Mouse (Mus musculus) monocyte, adult 2 months (primary cell): ENCODE measurements at regions not wholly inside any gene's neighbourhood (a gene's known extent, or its start where the extent isn't known, plus 50 kb on each side); places are given as distances from the start of the nearest gene placed in this dataset.

Source experiments
- DNase-seq, 2 experiments: peaks; one replicate each; pipeline ENCODE4 v3.0.0; 2022; ENCODE audit warnings: low spot score in 2 of 2, low read depth in 1 of 2

DNA sequence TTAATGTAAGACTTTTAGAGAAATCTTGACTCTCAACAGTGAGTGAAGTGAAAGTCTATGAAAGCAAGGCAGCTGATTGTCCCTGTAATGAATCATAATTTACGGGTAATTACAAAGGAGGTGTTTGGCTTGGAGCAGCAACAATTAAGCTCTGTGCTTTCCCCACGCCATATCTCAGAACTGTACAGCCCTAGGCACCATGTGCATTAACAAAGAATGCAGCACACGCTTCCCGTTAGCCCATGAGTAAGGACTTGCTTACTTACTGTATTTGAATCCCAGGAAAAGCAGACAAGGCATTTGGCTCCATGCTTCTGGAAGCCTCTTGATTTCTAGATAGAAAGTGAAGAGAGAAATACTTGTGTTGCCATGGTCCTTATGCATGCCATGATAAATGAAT lies 354.2 kb upstream of the Hs6st1 start:
- no peak for DNase-seq

- no peak for DNase-seq
Measured at GRCm38 (mm10) chr1:35715931-35716330, 352.3 kb upstream of the Hs6st1 start.

- DNase-seq, result no peak
Measured at GRCm38 (mm10) chr1:35717166-35717565, 351.0 kb upstream of the Hs6st1 start.

GRCm38 (mm10) chr1:35717659-35718058 lies 350.5 kb upstream of the Hs6st1 start:
- DNase-seq, result no peak

DNA sequence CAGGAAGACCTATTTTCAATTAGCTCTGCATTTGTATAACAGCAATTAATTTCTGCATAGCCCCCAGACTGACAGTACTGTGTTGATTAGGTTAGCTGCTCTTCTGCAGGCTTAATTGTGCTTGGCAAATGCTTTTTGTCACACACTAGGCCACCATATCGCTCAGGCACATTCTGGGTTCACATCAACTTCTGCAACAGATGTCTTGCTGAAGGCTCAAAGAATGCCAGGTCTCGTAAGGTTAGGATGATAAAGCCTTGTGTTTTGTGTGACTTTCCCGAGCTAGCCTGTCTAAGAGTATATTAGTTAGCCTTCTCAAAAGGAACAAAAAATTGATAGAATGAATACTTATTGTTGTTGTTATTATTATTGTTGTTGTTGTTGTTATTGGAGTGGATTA lies 348.1 kb upstream of the Hs6st1 start:
- DNase-seq, result no peak

- no peak for DNase-seq
Measured at GRCm38 (mm10) chr1:35724366-35724900, 343.8 kb upstream of the Hs6st1 start.

- peak in 1 of 2 experiments; percentile 25 for DNase-seq
Measured at GRCm38 (mm10) chr1:35726596-35726995, 341.6 kb upstream of the Hs6st1 start.

- no peak for DNase-seq
Measured at GRCm38 (mm10) chr1:35727310-35727990, 340.8 kb upstream of the Hs6st1 start.

DNA sequence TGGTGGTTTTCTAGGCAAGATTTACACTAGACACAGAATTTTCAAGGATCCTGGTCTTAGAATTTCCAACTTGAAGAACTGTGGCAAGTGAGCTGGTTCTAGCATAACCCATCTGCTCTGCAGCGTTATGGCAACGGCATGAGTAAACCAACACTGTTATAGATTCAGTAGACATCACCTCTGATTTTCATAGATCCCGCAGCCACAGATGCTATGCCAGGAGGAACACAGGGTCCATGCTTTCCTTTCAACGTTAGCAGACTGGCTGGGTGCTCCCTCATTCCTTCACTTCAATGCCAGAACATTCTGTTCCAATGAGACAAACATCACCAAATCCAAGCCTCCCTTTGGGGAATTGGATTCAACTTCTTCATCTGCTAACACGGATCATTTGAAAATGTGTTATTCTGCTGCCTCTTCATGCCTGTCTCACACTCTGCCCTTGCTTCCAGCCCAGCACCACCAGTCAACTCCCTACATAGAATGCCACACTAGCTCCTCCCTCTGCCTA lies 338.4 kb upstream of the Hs6st1 start:
- DNase-seq, result no peak

DNA sequence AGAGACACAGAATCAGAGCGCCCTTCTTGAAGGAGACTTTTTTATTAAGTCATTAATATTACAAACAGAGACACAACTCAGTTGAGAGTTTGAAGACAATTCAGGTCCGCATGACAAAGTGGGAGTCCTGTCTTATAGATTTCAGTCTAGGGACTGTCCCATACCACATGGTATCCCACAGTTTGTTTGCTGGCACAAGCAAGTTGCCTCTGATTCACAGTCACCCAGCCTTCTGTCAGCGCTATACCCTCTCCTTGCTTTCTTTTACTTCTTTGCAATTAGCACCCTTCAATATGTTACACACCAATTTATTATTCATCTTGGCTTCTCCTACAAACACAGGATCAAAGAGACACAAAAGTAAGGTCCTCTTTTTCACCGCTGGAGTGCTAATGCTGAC lies 337.9 kb upstream of the Hs6st1 start:
- DNase-seq, result no peak

- no peak for DNase-seq
Measured at GRCm38 (mm10) chr1:35736247-35736646, 332.0 kb upstream of the Hs6st1 start.

DNA sequence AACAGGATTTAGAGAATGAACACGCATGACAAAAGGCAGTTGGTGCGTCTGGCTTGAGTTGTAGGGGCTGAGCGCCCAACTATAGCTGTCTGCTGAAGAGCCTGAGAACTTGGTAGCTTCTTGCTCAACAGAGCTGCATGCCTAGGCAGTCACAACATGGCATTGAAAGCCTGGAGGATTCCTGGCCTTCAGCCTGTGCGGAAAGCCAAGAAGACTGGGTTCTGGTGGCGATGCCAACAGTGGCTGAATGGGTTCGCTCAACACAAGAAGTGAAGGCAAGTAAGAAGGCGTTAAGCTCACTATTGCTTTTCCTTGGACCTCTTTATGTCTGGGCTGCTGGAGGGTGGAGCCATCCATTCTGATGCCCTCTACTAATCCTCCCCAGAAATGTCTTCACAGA lies 318.6 kb upstream of the Hs6st1 start:
- no peak for DNase-seq

DNA sequence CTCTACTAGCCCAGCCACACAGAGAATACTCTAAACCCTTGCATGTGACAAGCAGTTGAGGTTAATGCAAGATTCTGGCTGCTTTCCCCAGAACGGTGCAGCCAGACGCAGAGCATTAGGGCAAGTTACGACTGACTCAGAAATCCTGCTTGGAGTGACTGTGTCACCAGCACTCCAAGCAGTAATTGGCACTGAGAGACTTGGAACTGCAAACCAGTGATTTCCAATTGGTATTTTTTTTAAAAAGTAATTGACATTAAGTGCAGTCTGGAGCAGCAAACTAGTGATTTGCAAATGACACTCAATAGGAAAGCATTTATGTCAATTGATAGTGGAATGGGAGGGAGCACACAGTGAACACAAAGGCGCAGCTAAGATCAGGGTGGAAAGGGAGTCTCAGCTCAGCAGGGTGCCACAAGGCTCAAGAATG lies 318.1 kb upstream of the Hs6st1 start:
- no peak for DNase-seq

DNA sequence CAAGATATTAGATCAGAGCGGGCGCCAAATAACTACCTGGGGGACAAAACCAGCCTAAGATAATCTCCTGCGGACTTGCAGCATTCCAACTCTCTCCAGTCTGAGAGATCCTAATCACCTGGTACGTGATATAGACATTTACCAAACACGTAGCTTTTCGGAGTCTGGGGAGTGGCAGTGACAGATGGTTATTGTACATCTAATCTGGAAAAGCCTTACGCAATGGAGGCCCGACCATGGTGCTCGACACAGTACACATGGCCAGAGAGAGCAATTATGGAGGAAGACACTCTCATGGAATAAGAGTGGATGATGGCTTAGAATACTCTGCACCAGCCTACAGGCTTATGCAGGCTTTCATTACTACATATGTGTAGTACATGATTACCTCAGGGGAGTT lies 315.6 kb upstream of the Hs6st1 start:
- DNase-seq, result no peak

GRCm38 (mm10) chr1:35754170-35754569 lies 314.0 kb upstream of the Hs6st1 start:
- no peak for DNase-seq

- no peak for DNase-seq
Measured at GRCm38 (mm10) chr1:35759010-35759409, 309.2 kb upstream of the Hs6st1 start.

DNA sequence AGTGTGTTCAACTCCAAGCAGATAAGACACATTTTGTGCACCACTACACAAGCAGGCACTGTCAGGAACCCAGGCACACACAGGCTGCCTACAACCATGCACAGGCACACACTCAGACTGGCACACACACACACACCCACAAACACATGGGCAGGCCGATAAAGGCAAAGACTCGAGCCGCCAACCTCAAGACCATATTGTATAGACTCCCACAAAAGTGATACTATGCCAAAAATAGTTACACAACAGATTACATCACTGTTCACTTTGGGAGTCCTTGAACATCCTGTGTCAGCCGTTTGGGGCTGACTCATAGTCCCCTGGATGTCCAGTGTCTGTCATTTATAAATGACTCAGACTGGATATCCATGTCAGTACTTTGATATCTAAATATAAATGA lies 308.6 kb upstream of the Hs6st1 start:
- no peak for DNase-seq

GRCm38 (mm10) chr1:35763051-35763450 lies 305.1 kb upstream of the Hs6st1 start:
- no peak for DNase-seq

DNA sequence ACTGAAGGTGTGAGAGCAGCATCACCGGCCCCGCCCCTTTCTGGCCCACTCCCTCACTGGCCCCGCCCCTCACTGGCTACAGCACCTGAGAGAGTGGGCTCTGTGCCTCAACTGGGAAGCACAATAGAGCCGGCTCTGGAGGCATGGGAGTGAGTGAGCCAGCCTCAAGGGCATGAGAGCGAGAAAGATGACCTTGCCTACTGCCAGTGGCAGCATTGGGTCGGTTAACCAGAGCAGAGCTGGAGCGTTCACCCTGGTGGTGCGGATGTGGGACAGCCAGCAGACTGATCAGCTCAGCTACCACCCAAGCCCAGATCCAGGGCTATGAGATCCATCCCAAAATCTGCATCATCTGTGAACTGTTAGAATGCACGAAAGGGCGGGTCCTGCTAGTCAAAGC lies 304.7 kb upstream of the Hs6st1 start:
- no peak for DNase-seq

DNA sequence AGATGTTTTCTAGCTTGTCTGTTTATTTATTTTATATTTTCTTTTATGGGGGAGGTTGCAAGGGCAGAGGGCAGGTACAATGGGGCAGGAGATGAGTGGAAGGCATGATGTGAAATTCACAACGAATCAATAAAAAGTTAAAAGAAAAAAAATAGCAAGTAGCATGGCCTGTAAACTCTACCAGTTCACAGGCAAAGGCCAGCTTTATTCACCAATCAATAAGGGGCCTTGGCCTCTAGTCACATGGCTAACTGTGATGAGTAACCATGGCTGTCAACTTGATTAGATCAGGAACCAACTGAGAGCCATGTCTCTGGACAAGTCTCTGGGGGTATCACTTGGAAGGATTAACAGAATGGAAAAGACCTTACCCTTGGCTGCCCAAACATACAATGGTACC lies 304.1 kb upstream of the Hs6st1 start:
- no peak for DNase-seq

- no peak for DNase-seq
Measured at GRCm38 (mm10) chr1:35765692-35766091, 302.5 kb upstream of the Hs6st1 start.

DNA sequence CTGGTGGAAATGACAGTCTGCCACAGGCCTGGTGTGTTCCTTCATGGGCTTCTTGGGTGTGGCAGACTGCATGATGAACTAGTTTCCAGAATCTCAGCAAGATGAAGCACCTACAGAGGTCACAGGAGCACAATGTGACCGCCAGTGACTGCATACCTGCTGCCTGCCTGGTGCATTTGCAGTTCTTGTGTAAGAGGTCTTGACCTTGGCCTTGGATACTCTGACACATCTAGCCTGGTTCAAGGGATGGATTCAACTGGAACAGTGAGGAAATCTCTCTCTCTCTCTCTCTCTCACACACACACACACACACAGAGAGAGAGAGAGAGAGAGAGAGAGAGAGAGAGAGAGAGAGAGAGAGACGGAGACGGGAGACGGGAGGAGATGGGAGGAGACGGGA lies 301.9 kb upstream of the Hs6st1 start:
- DNase-seq, result no peak

- no peak for DNase-seq
Measured at GRCm38 (mm10) chr1:35772567-35772966, 295.6 kb upstream of the Hs6st1 start.
